Mouse (Mus musculus): ENCODE measurements around the gene Pax3.

DNA sequence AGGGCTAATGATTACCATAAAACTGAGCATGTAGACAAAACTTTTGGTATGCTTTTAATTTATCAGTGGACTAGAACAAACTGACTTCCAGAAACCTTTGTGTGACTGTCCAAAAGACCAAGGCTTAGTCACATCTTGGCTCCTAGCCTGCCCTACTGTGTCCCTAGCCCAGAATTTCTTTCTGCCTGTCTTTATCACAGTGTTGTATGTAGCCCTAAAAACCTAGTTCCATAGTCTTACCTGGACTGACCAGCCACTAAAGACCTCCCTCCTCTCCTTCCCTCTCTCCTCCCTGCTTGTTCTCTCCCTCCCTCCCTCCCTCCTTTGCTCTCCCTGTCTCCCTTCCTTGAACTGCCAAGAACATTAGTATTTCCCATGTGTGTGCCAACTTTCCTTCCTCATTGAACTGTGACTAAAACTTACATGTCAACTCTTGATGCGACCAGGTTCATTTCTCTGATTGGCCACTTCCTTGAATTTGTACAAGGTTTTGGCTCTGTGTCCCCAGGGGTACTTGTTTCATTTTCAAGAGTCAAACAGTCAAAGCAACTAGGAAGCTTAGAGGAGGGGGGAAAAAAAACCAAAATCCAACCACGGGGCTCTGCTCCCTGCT lies 48.8 kb downstream of the Pax3 start:
- no peak for TF ChIP-seq USF1 (IDR thresholded peaks at IDR 0.05; ENCODE audit: low read depth)
- no peak for TF ChIP-seq MAX (IDR thresholded peaks at IDR 0.05; ENCODE audit: low read depth)
- no peak for TF ChIP-seq MYOD1 (IDR thresholded peaks at IDR 0.05; ENCODE audit: control insufficient read depth in 1 of 3, insufficient read length in 2 of 3, low read depth in 2 of 3)
- TF ChIP-seq POLR2A (IDR thresholded peaks at IDR 0.05; ENCODE audit: insufficient read length, low read depth), result no peak
- TF ChIP-seq TCF12 (IDR thresholded peaks at IDR 0.05; ENCODE audit: insufficient read depth, poor library complexity, severe bottlenecking), result no peak
- no peak for TF ChIP-seq SRF (IDR thresholded peaks at IDR 0.05; ENCODE audit: control insufficient read depth, insufficient read length, low read depth)
- TF ChIP-seq E2F4 (IDR thresholded peaks at IDR 0.05; ENCODE audit: insufficient read depth), result no peak
